Mouse (Mus musculus) urinary bladder, adult 2 months (tissue): ENCODE data around the gene Gatad2b. TPM values are rescaled to one million over a fixed set of nuclear protein-coding genes. Genes with fewer than 3 reads are reported as not detected.
"Not testable (repeated sequence)": the region's sequence is repeated elsewhere in the genome, so short reads cannot be mapped to it uniquely, and the experiment has no call there.

Experiments used
- DNase-seq: peaks from one replicate; pipeline ENCODE4 v3.0.0; 2022; ENCODE audit warnings: low spot score
- polyA plus RNA-seq: library from polyadenylated mRNA; depleted of rRNA; stranded (reverse); fragments of >200 nt; gene quantifications from 2 replicates; pipeline ENCODE4 v1.2.3, GENCODE M21; 2012; rRNA removed

Gatad2b gene
- polyA plus RNA-seq, result 14.7 and 23.9 TPM in 2 replicates

- DNase-seq, result peak; percentile 90
Measured at GRCm38 (mm10) chr3:90292345-90293275, at the start of gene Gatad2b. Gene Gatad2b (plus strand): TSS chr3:90293178.

GRCm38 (mm10) chr3:90245406-90245805, 47.6 kb upstream of the Gatad2b start:
- no peak for DNase-seq

- no peak for DNase-seq
Measured at GRCm38 (mm10) chr3:90247630-90247959, 45.4 kb upstream of the Gatad2b start.

- DNase-seq, result peak; percentile 79
Measured at GRCm38 (mm10) chr3:90247960-90248745, 44.8 kb upstream of the Gatad2b start, which contains the start of gene Slc39a1. Gene Slc39a1 (plus strand): TSS chr3:90248172.

- DNase-seq, result peak; percentile 43
Measured at GRCm38 (mm10) chr3:90248746-90249100, 44.3 kb upstream of the Gatad2b start.

- no peak for DNase-seq
Measured at GRCm38 (mm10) chr3:90250791-90251190, 42.2 kb upstream of the Gatad2b start.

- not testable (repeated sequence) for DNase-seq
Measured at GRCm38 (mm10) chr3:90251731-90252226, 41.2 kb upstream of the Gatad2b start.

- not testable (repeated sequence) for DNase-seq
Measured at GRCm38 (mm10) chr3:90252659-90253058, 40.3 kb upstream of the Gatad2b start.

- DNase-seq, result not testable (repeated sequence)
Measured at GRCm38 (mm10) chr3:90253174-90253573, 39.8 kb upstream of the Gatad2b start.

- DNase-seq, result peak; percentile 80
Measured at GRCm38 (mm10) chr3:90253653-90254418, 39.1 kb upstream of the Gatad2b start, which contains the start of gene Crtc2. Gene Crtc2 (plus strand): TSS chr3:90254163.

- no peak for DNase-seq
Measured at GRCm38 (mm10) chr3:90254419-90255193, 38.4 kb upstream of the Gatad2b start.

- no peak for DNase-seq
Measured at GRCm38 (mm10) chr3:90255194-90255565, 37.8 kb upstream of the Gatad2b start.

GRCm38 (mm10) chr3:90255784-90256353, 37.1 kb upstream of the Gatad2b start:
- no peak for DNase-seq

- no peak for DNase-seq
Measured at GRCm38 (mm10) chr3:90256731-90257530, 36.0 kb upstream of the Gatad2b start.

- DNase-seq, result no peak
Measured at GRCm38 (mm10) chr3:90258521-90258920, 34.5 kb upstream of the Gatad2b start.

- no peak for DNase-seq
Measured at GRCm38 (mm10) chr3:90263121-90263771, 29.7 kb upstream of the Gatad2b start.

GRCm38 (mm10) chr3:90264687-90265033, 28.3 kb upstream of the Gatad2b start:
- no peak for DNase-seq

GRCm38 (mm10) chr3:90265034-90265931, 27.7 kb upstream of the Gatad2b start, which contains the start of gene Dennd4b:
Gene Dennd4b (plus strand): TSS chr3:90265185.
- peak; percentile 84 for DNase-seq
